Mouse (Mus musculus) adipocyte (in vitro differentiated cells): Measurements from ENCODE around the gene Il10.

Source experiments
- DNase-seq: peaks from one replicate; pipeline ENCODE4 v3.0.0-alpha.2; 2016; ENCODE audit warnings: low spot score

Il10 gene

GRCm38 (mm10) chr1:131049361-131049806, 29.7 kb downstream of the Il10 start:
- no peak for DNase-seq

GRCm38 (mm10) chr1:131050011-131050410, 30.4 kb downstream of the Il10 start:
- DNase-seq: no peak

GRCm38 (mm10) chr1:131050617-131051016, 31.0 kb downstream of the Il10 start:
- no peak for DNase-seq

- DNase-seq: no peak
Observed at GRCm38 (mm10) chr1:131051073-131051472, 31.4 kb downstream of the Il10 start.

GRCm38 (mm10) chr1:131053239-131053638, 33.6 kb downstream of the Il10 start:
- peak; percentile 72 for DNase-seq

- no peak for DNase-seq
Observed at GRCm38 (mm10) chr1:131053656-131054055, 34.0 kb downstream of the Il10 start.

GRCm38 (mm10) chr1:131054251-131054650, 34.6 kb downstream of the Il10 start:
- DNase-seq: no peak

GRCm38 (mm10) chr1:131058431-131058830, 38.8 kb downstream of the Il10 start:
- no peak for DNase-seq

- no peak for DNase-seq
Observed at GRCm38 (mm10) chr1:131059411-131059810, 39.8 kb downstream of the Il10 start.

GRCm38 (mm10) chr1:131059841-131060240, 40.2 kb downstream of the Il10 start:
- no peak for DNase-seq

GRCm38 (mm10) chr1:131060290-131061253, 40.9 kb downstream of the Il10 start:
- peak; percentile 60 for DNase-seq

- DNase-seq: no peak
Observed at GRCm38 (mm10) chr1:131061740-131062254, 42.2 kb downstream of the Il10 start.

GRCm38 (mm10) chr1:131062821-131063220, 43.2 kb downstream of the Il10 start:
- no peak for DNase-seq

- DNase-seq: no peak
Observed at GRCm38 (mm10) chr1:131064202-131064601, 44.6 kb downstream of the Il10 start.

GRCm38 (mm10) chr1:131068011-131068727, 48.5 kb downstream of the Il10 start:
- DNase-seq: no peak

GRCm38 (mm10) chr1:131069010-131069409, 49.4 kb downstream of the Il10 start:
- DNase-seq: no peak

GRCm38 (mm10) chr1:131072376-131072990, 52.8 kb downstream of the Il10 start:
- DNase-seq: peak; percentile 60

GRCm38 (mm10) chr1:131074524-131074938, 54.9 kb downstream of the Il10 start:
- no peak for DNase-seq
